Mouse (Mus musculus) C2C12 (cell line): ENCODE measurements around the gene St7l. TPM values are rescaled to one million over a fixed set of nuclear protein-coding genes. Genes with fewer than 3 reads are reported as not detected.

Experiments used
- H3K27me3 ChIP-seq: one replicate; pipeline ENCODE4 v1.6.1; 2011; ENCODE audit not compliant: control insufficient read depth, insufficient read depth, insufficient read length
- H3K36me3 ChIP-seq: one replicate; pipeline ENCODE4 v1.6.1; 2011; ENCODE audit not compliant: control insufficient read depth, insufficient read depth
- H3K4me3 ChIP-seq: one replicate; pipeline ENCODE4 v1.5.1; 2011; ENCODE audit warnings: mild to moderate bottlenecking, control low read depth; ENCODE audit not compliant: poor library complexity, insufficient read depth, severe bottlenecking
- H3K79me2 ChIP-seq: one replicate; pipeline ENCODE4 v1.6.1; 2011; ENCODE audit not compliant: control insufficient read depth, insufficient read depth
- H3K79me3 ChIP-seq: one replicate; pipeline ENCODE4 v1.6.1; 2011; ENCODE audit warnings: low read depth, control low read depth
- H3ac ChIP-seq: one replicate; pipeline ENCODE3; 2011; ENCODE audit warnings: low read depth; ENCODE audit not compliant: control insufficient read depth, insufficient read length
- CEBPB ChIP-seq: IDR thresholded peaks from one replicate; pipeline ENCODE4 v1.6.1; 2011; ENCODE audit warnings: low read depth, mild to moderate bottlenecking, control low read depth, moderate library complexity
- CTCF ChIP-seq: IDR thresholded peaks from one replicate; pipeline ENCODE4 v1.5.1; 2011; ENCODE audit not compliant: control insufficient read depth, insufficient read depth, insufficient read length
- FOSL1 ChIP-seq: IDR thresholded peaks from one replicate; pipeline ENCODE4 v1.8.0; 2011; ENCODE audit warnings: mild to moderate bottlenecking, low read length; ENCODE audit not compliant: poor library complexity, insufficient read depth, severe bottlenecking
- MAX ChIP-seq: IDR thresholded peaks from one replicate; pipeline ENCODE4 v1.6.1; 2011; ENCODE audit warnings: mild to moderate bottlenecking, control low read depth
- MYOD1 ChIP-seq: IDR thresholded peaks from one replicate; pipeline ENCODE4 v1.6.1; 2011; ENCODE audit warnings: low read depth; ENCODE audit not compliant: control insufficient read depth, insufficient read length
- MYOG ChIP-seq: IDR thresholded peaks from one replicate; pipeline ENCODE4 v1.6.1; 2011; ENCODE audit not compliant: control insufficient read depth, insufficient read length; ENCODE audit errors: extremely low read depth
- USF1 ChIP-seq: IDR thresholded peaks from one replicate; pipeline ENCODE4 v1.6.1; 2011; ENCODE audit warnings: low read depth, mild to moderate bottlenecking, control low read depth, moderate library complexity
- polyA plus RNA-seq: library from polyadenylated mRNA; unstranded; fragments of >200 nt; fragmentation: generic; extraction: Trizol; gene quantifications from one replicate; pipeline ENCODE4 v1.2.1, GENCODE M21; 2012; ENCODE audit warnings: missing spikeins

St7l gene
- polyA plus RNA-seq, 1 experiment: 9.8 TPM

DNA sequence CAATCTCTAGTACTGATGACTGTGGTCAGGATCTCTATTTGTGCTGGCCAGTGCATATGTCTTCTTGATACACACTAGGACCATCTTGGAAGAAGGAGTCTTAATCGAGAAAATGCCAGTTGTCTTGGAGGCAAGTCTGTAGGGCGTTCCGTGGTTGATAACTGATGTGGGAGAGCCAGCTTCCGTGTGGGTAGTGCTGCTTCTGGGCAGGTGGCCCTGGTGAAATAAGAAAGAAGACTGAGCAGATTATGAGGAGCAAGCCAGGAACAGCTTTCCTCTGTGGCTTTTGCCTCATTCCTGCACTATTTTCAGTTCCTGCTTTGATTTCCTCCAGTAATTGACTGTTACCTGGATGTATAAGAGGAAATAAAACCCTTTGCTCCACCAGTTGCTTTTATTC, 41.6 kb downstream of the St7l start:
- TF ChIP-seq MYOD1 (no peak), MYOG (no peak), CTCF (no peak), CEBPB (no peak), FOSL1 (no peak), USF1 (no peak), MAX (no peak)
- no peak overlapping the region for H3ac ChIP-seq

DNA sequence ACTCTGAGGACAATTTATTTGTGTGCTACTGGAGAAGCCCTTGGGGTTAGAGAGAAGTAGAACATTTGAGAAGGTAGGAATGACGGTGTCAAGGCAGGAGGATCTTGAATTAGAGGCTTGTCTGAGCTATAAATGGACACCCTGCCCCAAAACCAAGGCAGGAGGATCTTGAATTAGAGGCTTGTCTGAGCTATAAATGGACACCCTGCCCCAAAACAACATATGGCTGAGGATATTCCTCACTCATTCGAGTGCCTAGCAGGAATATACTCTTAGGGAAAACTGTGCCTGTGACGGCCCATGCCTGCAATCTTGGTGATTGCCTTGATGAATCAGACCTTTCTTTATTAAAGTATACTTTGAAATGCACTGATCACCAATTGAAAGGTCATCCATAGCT, 42.2 kb downstream of the St7l start:
- TF ChIP-seq CEBPB (no peak), MYOG (no peak), FOSL1 (no peak), MYOD1 (no peak), CTCF (no peak), USF1 (no peak), MAX (no peak)
- H3K4me3 ChIP-seq: no peak overlapping the region
- no peaks in the 10 kb centered on the region for H3K79me3 ChIP-seq
- peaks cover 14% of the 10 kb centered on the region for H3K36me3 ChIP-seq
- H3K79me2 ChIP-seq: no peaks in the 10 kb centered on the region
- H3ac ChIP-seq: no peak overlapping the region
- no peaks in the 10 kb centered on the region for H3K27me3 ChIP-seq

More for the DNA sequence above, 41.6 kb downstream of the St7l start:
- no peaks in the 10 kb centered on the region for H3K79me3 ChIP-seq
- no peaks in the 10 kb centered on the region for H3K79me2 ChIP-seq
- peaks cover 14% of the 10 kb centered on the region for H3K36me3 ChIP-seq
- H3K4me3 ChIP-seq: no peak overlapping the region
- H3K27me3 ChIP-seq: no peaks in the 10 kb centered on the region

DNA sequence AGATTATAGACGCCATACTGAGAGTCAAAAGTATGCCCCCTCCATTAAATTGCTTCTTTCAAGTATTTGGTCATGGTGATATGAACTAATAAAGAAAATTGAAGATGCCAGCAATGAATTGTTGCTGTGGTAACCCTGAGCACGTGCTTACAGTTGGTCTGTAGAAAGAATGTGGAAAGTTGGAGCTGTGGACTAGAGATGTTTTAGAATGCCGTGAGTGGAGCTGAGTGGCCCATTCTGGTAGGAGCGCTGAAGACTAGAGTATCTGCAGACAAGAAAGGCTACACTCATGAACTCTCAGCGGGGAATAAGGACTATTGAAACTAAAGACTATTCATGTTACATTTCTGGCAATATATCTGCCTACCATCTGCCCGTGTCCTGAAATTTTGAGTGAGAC, 45.4 kb downstream of the St7l start:
- peaks cover 14% of the 10 kb centered on the region for H3K36me3 ChIP-seq
- H3ac ChIP-seq: no peak overlapping the region
- no peaks in the 10 kb centered on the region for H3K79me3 ChIP-seq
- TF ChIP-seq USF1 (no peak), MAX (no peak), CEBPB (no peak), FOSL1 (no peak), MYOD1 (no peak), CTCF (no peak), MYOG (no peak)
- H3K27me3 ChIP-seq: no peaks in the 10 kb centered on the region
- no peak overlapping the region for H3K4me3 ChIP-seq
- no peaks in the 10 kb centered on the region for H3K79me2 ChIP-seq

DNA sequence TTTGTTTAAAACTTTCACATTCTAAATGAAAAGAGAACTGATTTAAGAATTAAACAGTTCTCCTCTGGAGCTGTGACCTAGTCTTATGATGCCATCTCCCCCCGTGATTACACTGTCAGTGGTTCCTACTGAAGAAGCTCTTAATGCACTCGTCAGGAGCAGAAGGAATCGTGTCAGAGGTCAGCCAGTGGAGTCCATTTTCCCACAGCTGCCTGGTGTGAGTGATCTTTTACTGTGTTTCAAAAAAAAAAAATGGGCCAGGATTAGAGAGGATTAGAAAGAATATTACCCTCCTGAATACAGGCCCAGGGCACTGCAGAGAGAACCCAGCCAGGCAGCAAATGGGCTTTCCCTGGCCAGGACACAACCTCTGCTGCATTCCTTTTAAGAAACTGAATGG, 51.2 kb downstream of the St7l start:
- no peak for TF ChIP-seq MAX
- no peak for TF ChIP-seq CTCF
- TF ChIP-seq MYOD1: no peak
- TF ChIP-seq MYOG: no peak
- TF ChIP-seq FOSL1: no peak
- TF ChIP-seq USF1: no peak
- no peak for TF ChIP-seq CEBPB
- no peaks in the 10 kb centered on the region for H3K27me3 ChIP-seq
- no peak overlapping the region for H3ac ChIP-seq
- H3K79me3 ChIP-seq: no peaks in the 10 kb centered on the region
- no peaks in the 10 kb centered on the region for H3K36me3 ChIP-seq
- H3K79me2 ChIP-seq: no peaks in the 10 kb centered on the region
- H3K4me3 ChIP-seq: no peak overlapping the region

DNA sequence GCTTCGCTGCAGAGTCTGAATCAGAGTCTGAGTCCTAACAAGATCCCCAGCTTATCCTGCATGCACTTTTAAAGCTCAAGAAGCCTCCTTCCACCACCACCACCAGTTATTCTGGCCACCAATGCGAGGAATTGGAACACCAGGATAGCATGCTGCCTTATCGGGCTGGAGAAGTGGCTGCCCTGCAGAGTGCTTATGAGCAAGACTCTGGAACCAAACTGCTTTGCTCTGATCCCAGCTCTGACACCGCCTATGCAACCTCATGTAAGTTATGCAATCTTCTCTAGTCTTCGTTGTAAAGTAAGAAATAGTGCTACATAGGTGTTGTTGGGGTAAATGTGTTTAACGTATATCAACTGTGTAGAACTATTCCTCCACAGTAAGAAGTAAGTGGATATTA, 65.6 kb downstream of the St7l start:
- Histone ChIP-seq H3K79me2 (no peaks in the 10 kb centered on the region), H3K79me3 (no peaks in the 10 kb centered on the region), H3K27me3 (no peaks in the 10 kb centered on the region), H3K4me3 (no peak overlapping the region), H3K36me3 (peaks cover 20% of the 10 kb centered on the region), H3ac (no peak overlapping the region)
- TF ChIP-seq CEBPB: no peak
- TF ChIP-seq MYOD1: no peak

DNA sequence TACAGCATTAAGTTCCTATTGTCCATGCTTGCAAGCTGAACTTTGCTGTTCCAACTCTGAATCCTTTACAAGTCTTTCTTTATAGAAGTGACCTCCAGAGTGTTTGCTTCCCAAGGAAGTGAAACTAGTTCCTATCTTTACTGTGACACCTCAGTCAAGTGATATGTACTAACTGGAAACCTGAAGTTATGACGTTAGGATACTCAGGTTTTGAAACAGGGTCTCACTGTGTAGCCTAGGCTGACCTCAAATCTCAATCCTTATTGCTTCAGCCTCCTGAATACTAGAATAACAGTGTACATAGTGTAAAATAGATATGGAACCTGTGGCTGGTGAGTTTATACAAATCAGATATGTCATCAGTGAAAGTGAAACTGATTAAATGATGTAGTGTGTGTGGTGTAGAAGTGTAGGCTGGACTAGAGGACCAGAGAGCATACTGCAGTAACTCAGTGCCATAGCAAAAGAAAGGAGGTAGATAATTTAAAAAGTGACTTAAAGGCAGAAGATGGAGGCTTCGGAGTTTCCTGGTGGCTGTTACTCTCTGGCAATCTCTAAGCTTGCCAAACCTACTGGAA, 74.0 kb downstream of the St7l start:
- Histone ChIP-seq H3ac (no peak overlapping the region), H3K4me3 (no peak overlapping the region), H3K27me3 (no peaks in the 10 kb centered on the region), H3K79me3 (no peaks in the 10 kb centered on the region), H3K36me3 (peaks cover 16% of the 10 kb centered on the region), H3K79me2 (no peaks in the 10 kb centered on the region)
- TF ChIP-seq USF1: no peak
